Mouse (Mus musculus) layer of hippocampus, adult 8-10 months (tissue): ENCODE data around the gene Kcp. TPM values are rescaled to one million over a fixed set of nuclear protein-coding genes. Genes with fewer than 3 reads are reported as not detected.

Experiments
- DNase-seq, 2 experiments: peaks; one replicate each; pipeline ENCODE4 v3.0.0; 2022; ENCODE audit warnings: low spot score in 2 of 2
- total RNA-seq, 4 experiments: library from RNA; stranded (reverse); gene quantifications; 2 replicates each; pipeline ENCODE4 v1.2.4; 2022

Kcp gene
- total RNA-seq, 4 experiments from 2014 or later: 1.4 to 3.5 (median 1.8) TPM

GRCm38 (mm10) chr6:29463388-29463787, 44.4 kb downstream of the Kcp start:
- no peak for DNase-seq

- no peak for DNase-seq
Measured at GRCm38 (mm10) chr6:29461502-29461901, 46.2 kb downstream of the Kcp start.

GRCm38 (mm10) chr6:29450667-29451066, 57.1 kb downstream of the Kcp start:
- DNase-seq: no peak

- no peak for DNase-seq
Measured at GRCm38 (mm10) chr6:29449858-29450257, 57.9 kb downstream of the Kcp start.

- DNase-seq: no peak
Measured at GRCm38 (mm10) chr6:29445354-29445753, 62.4 kb downstream of the Kcp start.

- peak in 1 of 2 experiments; percentile 20 for DNase-seq
Measured at GRCm38 (mm10) chr6:29444773-29445172, 63.0 kb downstream of the Kcp start.

- no peak for DNase-seq
Measured at GRCm38 (mm10) chr6:29439789-29440188, 68.0 kb downstream of the Kcp start.

GRCm38 (mm10) chr6:29439251-29439650, 68.5 kb downstream of the Kcp start:
- DNase-seq: peak in 1 of 2 experiments; percentile 19

GRCm38 (mm10) chr6:29436461-29436934, 71.3 kb downstream of the Kcp start:
- DNase-seq: no peak

- no peak for DNase-seq
Measured at GRCm38 (mm10) chr6:29435940-29436451, 71.8 kb downstream of the Kcp start.

GRCm38 (mm10) chr6:29434911-29435691, 72.7 kb downstream of the Kcp start:
- no peak for DNase-seq

GRCm38 (mm10) chr6:29433804-29434795, 73.7 kb downstream of the Kcp start:
- no peak for DNase-seq

- no peak for DNase-seq
Measured at GRCm38 (mm10) chr6:29433038-29433803, 74.5 kb downstream of the Kcp start, which contains the start of gene Flnc. Flnc (plus strand) TSS chr6:29433256.

- no peak for DNase-seq
Measured at GRCm38 (mm10) chr6:29432676-29433037, 75.1 kb downstream of the Kcp start.

GRCm38 (mm10) chr6:29432156-29432555, 75.6 kb downstream of the Kcp start:
- DNase-seq: no peak

GRCm38 (mm10) chr6:29431473-29431872, 76.3 kb downstream of the Kcp start:
- DNase-seq: no peak

- no peak for DNase-seq
Measured at GRCm38 (mm10) chr6:29430681-29431420, 76.9 kb downstream of the Kcp start.

GRCm38 (mm10) chr6:29428171-29428570, 79.6 kb downstream of the Kcp start:
- DNase-seq: no peak

GRCm38 (mm10) chr6:29426331-29426730, 81.4 kb downstream of the Kcp start:
- no peak for DNase-seq

GRCm38 (mm10) chr6:29425118-29425517, 82.6 kb downstream of the Kcp start:
- no peak for DNase-seq
